Mouse (Mus musculus) T-cell, adult 66 days (primary cell): ENCODE measurements around the gene Ugt2b5. TPM values are rescaled to one million over a fixed set of nuclear protein-coding genes. Genes with fewer than 3 reads are reported as not detected.

Experiments used
- total RNA-seq, 2 experiments: library from RNA; stranded (reverse); gene quantifications; 3 replicates in 1 of 2; 4 replicates in 1 of 2; pipeline ENCODE4 v1.2.4; 2023

Ugt2b5 gene
- total RNA-seq = not detected

DNA sequence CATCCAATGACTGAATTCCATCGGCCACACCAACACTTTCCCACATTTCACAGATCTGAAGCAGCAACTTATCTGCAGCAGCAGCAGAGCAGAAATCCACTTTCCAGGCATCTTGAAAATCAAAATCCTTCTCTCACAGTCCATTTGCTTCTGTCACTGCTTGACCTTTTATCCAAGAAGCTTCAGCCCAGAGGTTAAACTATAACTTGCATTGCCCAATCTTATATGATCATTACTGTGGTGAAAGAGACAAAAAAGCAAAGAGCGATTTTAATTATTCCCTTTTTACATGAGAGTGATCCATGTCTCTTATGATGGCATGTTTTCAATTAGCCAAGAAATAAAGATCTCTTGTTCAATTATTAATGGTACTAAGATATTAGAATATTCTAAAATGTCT, at the start of gene Ugt2b5:
TSS of gene Ugt2b5 (minus strand) at position 123 of the 400 bp plus-strand sequence.

DNA sequence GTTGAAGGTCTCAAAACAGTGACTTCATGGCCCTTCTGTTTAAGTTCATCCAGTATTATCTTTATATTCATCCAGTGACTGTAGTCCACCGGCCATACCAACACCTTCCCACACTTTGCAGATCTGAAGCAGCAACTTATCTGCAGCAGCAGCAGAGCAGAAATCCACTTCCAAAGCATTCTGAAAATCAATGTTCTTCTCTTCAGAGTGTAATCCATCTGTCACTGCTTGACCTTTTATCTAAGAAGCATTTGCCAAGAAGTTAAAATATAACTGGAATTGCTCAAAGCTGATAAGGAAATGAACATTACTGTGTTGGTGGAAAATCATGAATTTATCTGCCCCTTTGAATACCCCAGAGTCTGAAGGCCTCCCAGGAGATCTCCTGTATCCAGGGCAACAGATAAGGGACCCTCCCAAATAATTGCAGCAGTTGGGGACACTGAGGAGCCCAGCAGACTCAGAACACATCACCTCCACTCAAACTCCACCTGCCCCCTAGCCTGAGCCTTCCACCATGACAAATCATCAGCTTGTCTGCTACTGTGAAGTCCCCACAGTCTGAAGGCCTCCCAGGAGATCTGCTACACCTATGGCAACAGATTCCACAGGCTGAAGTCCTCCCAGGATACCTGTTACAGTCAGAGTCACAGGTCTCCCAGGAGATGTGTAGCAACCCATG, 47.6 kb downstream of the Ugt2b5 start, which contains the start of gene Ugt2b36:
TSS of gene Ugt2b36 (minus strand) at position 210 of the 682 bp plus-strand sequence.

Other genes starting within 250 kb of the Ugt2b5 start
- not detected for gene Ugt2b34, start 233.4 kb downstream of the Ugt2b5 start, total RNA-seq
- gene Ugt2b1, start 213.8 kb downstream of the Ugt2b5 start, total RNA-seq = not detected
- gene Ugt2b35, start 139.5 kb downstream of the Ugt2b5 start, total RNA-seq = not detected
- gene Ugt2b36, start 47.8 kb downstream of the Ugt2b5 start, total RNA-seq = not detected
- gene Ugt2b37, start 114.5 kb upstream of the Ugt2b5 start, total RNA-seq = not detected
- gene Ugt2a3, start 196.9 kb upstream of the Ugt2b5 start, total RNA-seq = not detected